Mouse (Mus musculus) ovary, postnatal 14 days (tissue): Measurements from ENCODE around the gene Mbd4.
A peak's percentile ranks its signal among the peaks of the same experiment; 100 is the strongest.
"Not testable (repeated sequence)": the region's sequence is repeated elsewhere in the genome, so short reads cannot be mapped to it uniquely, and the experiment has no call there.

ENCODE experiments used
- DNase-seq: peaks from one replicate; pipeline ENCODE4 v3.0.0; 2022; ENCODE audit warnings: low spot score

Mbd4 gene

GRCm38 (mm10) chr6:115859258-115859657, 6.1 kb upstream of the Mbd4 start:
- DNase-seq: no peak

- no peak for DNase-seq
These were observed 3.2 kb upstream of the Mbd4 start for GRCm38 (mm10) chr6:115856361-115856745.

GRCm38 (mm10) chr6:115855733-115856360, 2.7 kb upstream of the Mbd4 start:
- no peak for DNase-seq

- DNase-seq: no peak
These were observed 1.3 kb upstream of the Mbd4 start for GRCm38 (mm10) chr6:115854432-115854831.

- no peak for DNase-seq
These were observed 814 bp upstream of the Mbd4 start for GRCm38 (mm10) chr6:115853985-115854384.

- no peak for DNase-seq
These were observed 603 bp downstream of the Mbd4 start for GRCm38 (mm10) chr6:115852446-115853090.

GRCm38 (mm10) chr6:115848598-115849304, 4.4 kb downstream of the Mbd4 start:
- no peak for DNase-seq

- peak; percentile 49 for DNase-seq
These were observed 6.3 kb downstream of the Mbd4 start for GRCm38 (mm10) chr6:115846640-115847411.

GRCm38 (mm10) chr6:115845006-115845405, 8.2 kb downstream of the Mbd4 start:
- no peak for DNase-seq

- DNase-seq: no peak
These were observed 14.4 kb downstream of the Mbd4 start for GRCm38 (mm10) chr6:115838745-115839144.

GRCm38 (mm10) chr6:115838161-115838597, 15.0 kb downstream of the Mbd4 start, which contains the start of gene Efcab12:
TSS of gene Efcab12 (minus strand) at chr6:115838412.
- DNase-seq: peak; percentile 46

- no peak for DNase-seq
These were observed 19.3 kb downstream of the Mbd4 start for GRCm38 (mm10) chr6:115833861-115834260.

GRCm38 (mm10) chr6:115832152-115832850, 20.9 kb downstream of the Mbd4 start:
- DNase-seq: no peak

GRCm38 (mm10) chr6:115830779-115831601, 22.2 kb downstream of the Mbd4 start:
- DNase-seq: no peak

GRCm38 (mm10) chr6:115823850-115824464, 29.2 kb downstream of the Mbd4 start:
- DNase-seq: not testable (repeated sequence)

GRCm38 (mm10) chr6:115821216-115821993, 31.8 kb downstream of the Mbd4 start:
- no peak for DNase-seq

- no peak for DNase-seq
These were observed 35.0 kb downstream of the Mbd4 start for GRCm38 (mm10) chr6:115818129-115818528.

- DNase-seq: no peak
These were observed 38.1 kb downstream of the Mbd4 start for GRCm38 (mm10) chr6:115815041-115815440.

- DNase-seq: peak; percentile 34
These were observed 39.1 kb downstream of the Mbd4 start for GRCm38 (mm10) chr6:115814104-115814503.

GRCm38 (mm10) chr6:115811606-115812005, 41.6 kb downstream of the Mbd4 start:
- DNase-seq: no peak
